Mouse (Mus musculus) intestine, embryonic 15.5 days (tissue): ENCODE measurements around the gene Myoz1. TPM values are rescaled to one million over a fixed set of nuclear protein-coding genes. Genes with fewer than 3 reads are reported as not detected.

ENCODE experiments used
- ATAC-seq: fragments of 200-750 bp; cut with Nextera tagmentation; 2 replicates; pipeline ENCODE4 v1.8.0; 2017; ENCODE audit warnings: moderate TSS enrichment, moderate library complexity
- H3K27ac ChIP-seq: fragments of 300-500 bp; sonication (generic); 2 replicates; pipeline ENCODE4 v1.5.1; 2015; ENCODE audit warnings: mild to moderate bottlenecking, inconsistent platforms
- H3K27me3 ChIP-seq: fragments of 300-500 bp; sonication (generic); replicated peaks from 2 replicates; pipeline ENCODE4 v1.6.1; 2015; ENCODE audit warnings: inconsistent platforms
- H3K36me3 ChIP-seq: fragments of 300-500 bp; sonication (generic); 2 replicates; pipeline ENCODE4 v1.6.1; 2015; ENCODE audit warnings: inconsistent platforms
- H3K4me1 ChIP-seq: fragments of 300-500 bp; sonication (generic); replicated peaks from 2 replicates; pipeline ENCODE4 v1.6.1; 2015; ENCODE audit warnings: inconsistent platforms
- H3K4me2 ChIP-seq: fragments of 300-500 bp; sonication (generic); replicated peaks from 2 replicates; pipeline ENCODE4 v1.6.1; 2015; ENCODE audit warnings: mild to moderate bottlenecking, inconsistent platforms
- H3K4me3 ChIP-seq: fragments of 300-500 bp; sonication (generic); replicated peaks from 2 replicates; pipeline ENCODE4 v1.5.1; 2015; ENCODE audit warnings: inconsistent platforms
- H3K9ac ChIP-seq: fragments of 300-500 bp; sonication (generic); 2 replicates; pipeline ENCODE4 v1.6.1; 2015; ENCODE audit warnings: inconsistent platforms
- H3K9me3 ChIP-seq: fragments of 300-500 bp; sonication (generic); 2 replicates; pipeline ENCODE4 v1.6.1; 2016; ENCODE audit warnings: inconsistent platforms
- WGBS: fragments of 180-500 bp; shearing (Covaris S2); methylation state at CpG from one replicate; pipeline ENCODE4 v1.1.7; 2015; 5-methylcytosine and 5-hydroxymethylcytosine counted together
- polyA plus RNA-seq: library from polyadenylated mRNA; unstranded; fragments of >200 nt; fragmentation: Nextera tagmentation; extraction: Ambion mirVana; gene quantifications from 2 replicates; pipeline ENCODE4 v1.2.1, GENCODE M21; 2015

The Myoz1 gene
- polyA plus RNA-seq, 1 experiment from 2014 or later: 0.57 TPM

- Histone ChIP-seq H3K4me3 (no peak overlapping the region), H3K9ac (no peak overlapping the region), H3K9me3 (no peaks in the 10 kb centered on the region), H3K27ac (no peak overlapping the region), H3K4me2 (no peak overlapping the region), H3K36me3 (peaks cover 45% of the 10 kb centered on the region), H3K4me1 (peaks cover 35% of the 10 kb centered on the region), H3K27me3 (no peaks in the 10 kb centered on the region)
- no peak for ATAC-seq
- WGBS: 86% methylated on average over 10 of the region's 10 CpGs
These were observed 37.3 kb upstream of the Myoz1 start for GRCm38 (mm10) chr14:20693589-20694101.

- 89% methylated on average over 6 of the region's 6 CpGs for WGBS
- no peak overlapping the region for H3K9ac ChIP-seq
- H3K9me3 ChIP-seq: no peaks in the 10 kb centered on the region
- peaks cover 50% of the 10 kb centered on the region for H3K36me3 ChIP-seq
- ATAC-seq: no peak
- H3K4me1 ChIP-seq: peaks cover 22% of the 10 kb centered on the region
- H3K4me2 ChIP-seq: no peak overlapping the region
- no peak overlapping the region for H3K4me3 ChIP-seq
- no peaks in the 10 kb centered on the region for H3K27me3 ChIP-seq
- no peak overlapping the region for H3K27ac ChIP-seq
These were observed 35.4 kb upstream of the Myoz1 start for GRCm38 (mm10) chr14:20691772-20692171.

GRCm38 (mm10) chr14:20689009-20689408 is 32.7 kb upstream of the Myoz1 start:
- Histone ChIP-seq H3K27me3 (no peaks in the 10 kb centered on the region), H3K4me1 (peaks cover 5% of the 10 kb centered on the region; the same call in 1 of the 2 replicates), H3K27ac (no peak overlapping the region), H3K4me2 (no peak overlapping the region), H3K9ac (no peak overlapping the region), H3K4me3 (no peak overlapping the region), H3K9me3 (no peaks in the 10 kb centered on the region), H3K36me3 (peaks cover 75% of the 10 kb centered on the region)
- 82% methylated on average over 2 of the region's 2 CpGs for WGBS
- ATAC-seq: no peak

- no peaks in the 10 kb centered on the region for H3K9me3 ChIP-seq
- H3K4me2 ChIP-seq: no peak overlapping the region
- ATAC-seq: no peak
- WGBS: 94% methylated on average over 3 of the region's 3 CpGs
- peaks cover 76% of the 10 kb centered on the region for H3K36me3 ChIP-seq
- no peak overlapping the region for H3K27ac ChIP-seq
- no peak overlapping the region for H3K4me3 ChIP-seq
- H3K27me3 ChIP-seq: no peaks in the 10 kb centered on the region
- H3K4me1 ChIP-seq: no peaks in the 10 kb centered on the region
- no peak overlapping the region for H3K9ac ChIP-seq
These were observed 30.2 kb upstream of the Myoz1 start for GRCm38 (mm10) chr14:20686576-20686975.

GRCm38 (mm10) chr14:20682498-20682897 is 26.2 kb upstream of the Myoz1 start:
- H3K4me2 ChIP-seq: no peak overlapping the region
- peaks cover 68% of the 10 kb centered on the region for H3K36me3 ChIP-seq
- H3K9ac ChIP-seq: no peak overlapping the region
- 61% methylated on average over 3 of the region's 3 CpGs for WGBS
- H3K9me3 ChIP-seq: no peaks in the 10 kb centered on the region
- no peaks in the 10 kb centered on the region for H3K27me3 ChIP-seq
- no peaks in the 10 kb centered on the region for H3K4me1 ChIP-seq
- no peak overlapping the region for H3K27ac ChIP-seq
- peak; percentile 25; the same call in 1 of the 2 replicates for ATAC-seq
- H3K4me3 ChIP-seq: no peak overlapping the region

GRCm38 (mm10) chr14:20681742-20682141 is 25.4 kb upstream of the Myoz1 start:
- H3K4me3 ChIP-seq: no peak overlapping the region
- WGBS: 92% methylated on average over 2 of the region's 2 CpGs
- H3K4me1 ChIP-seq: no peaks in the 10 kb centered on the region
- H3K27ac ChIP-seq: no peak overlapping the region
- H3K9ac ChIP-seq: no peak overlapping the region
- no peak overlapping the region for H3K4me2 ChIP-seq
- no peak for ATAC-seq
- H3K27me3 ChIP-seq: no peaks in the 10 kb centered on the region
- H3K9me3 ChIP-seq: no peaks in the 10 kb centered on the region
- peaks cover 69% of the 10 kb centered on the region for H3K36me3 ChIP-seq

GRCm38 (mm10) chr14:20677906-20678305 is 21.6 kb upstream of the Myoz1 start:
- ATAC-seq: no peak
- H3K27ac ChIP-seq: no peak overlapping the region
- WGBS: 93% methylated on average over 4 of the region's 4 CpGs
- no peaks in the 10 kb centered on the region for H3K9me3 ChIP-seq
- H3K9ac ChIP-seq: no peak overlapping the region
- peaks cover 41% of the 10 kb centered on the region for H3K36me3 ChIP-seq
- no peak overlapping the region for H3K4me3 ChIP-seq
- H3K4me2 ChIP-seq: no peak overlapping the region
- no peaks in the 10 kb centered on the region for H3K27me3 ChIP-seq
- 0 out of 2 replicates have a peak, but pooled peaks cover 8% of the 10 kb centered on the region for H3K4me1 ChIP-seq

- Histone ChIP-seq H3K4me2 (peak within 1 kb of the TSS; percentile 73), H3K27ac (peak within 1 kb of the TSS; percentile 97), H3K4me3 (peak within 1 kb of the TSS; percentile 80), H3K4me1 (0 out of 2 replicates have a peak, but pooled peaks cover 8% of the 10 kb centered on the region), H3K9ac (peak within 1 kb of the TSS; percentile 82), H3K9me3 (no peaks in the 10 kb centered on the region), H3K36me3 (peaks cover 17% of the 10 kb centered on the region), H3K27me3 (no peaks in the 10 kb centered on the region)
- under 1% methylated on average over 43 of the region's 43 CpGs for WGBS
- ATAC-seq: peak; percentile 97
These were observed 17.9 kb upstream of the Myoz1 start, which contains the start of gene Sec24c for GRCm38 (mm10) chr14:20674064-20674833. Gene Sec24c, plus strand, starts transcription at chr14:20674308.

GRCm38 (mm10) chr14:20673735-20674063 is 17.4 kb upstream of the Myoz1 start:
- ATAC-seq: peak; percentile 83
- Histone ChIP-seq H3K27ac (peak overlapping the region; percentile 97), H3K36me3 (peaks cover 12% of the 10 kb centered on the region), H3K9me3 (no peaks in the 10 kb centered on the region), H3K27me3 (no peaks in the 10 kb centered on the region), H3K4me1 (0 out of 2 replicates have a peak, but pooled peaks cover 8% of the 10 kb centered on the region), H3K9ac (no peak overlapping the region), H3K4me3 (peak overlapping the region; percentile 80), H3K4me2 (peak overlapping the region; percentile 60)
- 9% methylated on average over 13 of the region's 13 CpGs for WGBS

GRCm38 (mm10) chr14:20672990-20673389 is 16.6 kb upstream of the Myoz1 start:
- Histone ChIP-seq H3K27me3 (no peaks in the 10 kb centered on the region), H3K4me3 (no peak overlapping the region), H3K27ac (no peak overlapping the region), H3K36me3 (peaks cover 10% of the 10 kb centered on the region), H3K9me3 (no peaks in the 10 kb centered on the region), H3K9ac (no peak overlapping the region), H3K4me2 (no peak overlapping the region), H3K4me1 (0 out of 2 replicates have a peak, but pooled peaks cover 10% of the 10 kb centered on the region)
- WGBS: 89% methylated on average over 2 of the region's 2 CpGs
- ATAC-seq: no peak

- Histone ChIP-seq H3K36me3 (no peaks in the 10 kb centered on the region), H3K27me3 (no peaks in the 10 kb centered on the region), H3K27ac (no peak within 1 kb of the TSS), H3K4me3 (no peak within 1 kb of the TSS), H3K9ac (no peak within 1 kb of the TSS), H3K4me1 (0 out of 2 replicates have a peak, but pooled peaks cover 2% of the 10 kb centered on the region), H3K9me3 (no peaks in the 10 kb centered on the region), H3K4me2 (no peak within 1 kb of the TSS)
- 75% methylated on average over 8 of the region's 8 CpGs for WGBS
- peak; percentile 48 for ATAC-seq
These were observed 11.9 kb upstream of the Myoz1 start, which contains the start of gene Synpo2l for GRCm38 (mm10) chr14:20668154-20668810. Gene Synpo2l, minus strand, starts transcription at chr14:20668354.

- Histone ChIP-seq H3K27ac (no peak overlapping the region), H3K4me3 (no peak overlapping the region), H3K4me1 (peaks cover 3% of the 10 kb centered on the region; the same call in 1 of the 2 replicates), H3K4me2 (no peak overlapping the region), H3K27me3 (no peaks in the 10 kb centered on the region), H3K9ac (no peak overlapping the region), H3K9me3 (no peaks in the 10 kb centered on the region), H3K36me3 (no peaks in the 10 kb centered on the region)
- 62% methylated on average over 1 of the region's 1 CpGs for WGBS
- no peak for ATAC-seq
These were observed 11.1 kb upstream of the Myoz1 start for GRCm38 (mm10) chr14:20667469-20667868.
